ENCODE assay signal across 19 mouse cellular contexts in genomic region chr13:63545291-63545690, GRCm38 (mm10). TPM values are rescaled to one million over a fixed set of nuclear protein-coding genes. Genes with fewer than 3 reads are reported as not detected.
DNase-seq lines count a peak whose midpoint lies in the region; ATAC-seq and TF ChIP-seq lines count a peak whose summit lies in the region.
"Had no signal": no experiment of that assay in that cellular context is flagged by ENCODE, and none has a peak within 500 bp of the region (broad histone marks: within the 10 kb centered on the region; RNA-seq: fewer than 3 reads in every experiment).

No protein-coding gene starts in this region.

- no peak for TF ChIP-seq EP300 in liver, postnatal 0 days (IDR thresholded peaks at IDR 0.05; ENCODE audit: low read depth)

- 82% methylated on average over 7 of the region's 7 CpGs for WGBS in liver, postnatal 0 days (ENCODE audit: insufficient replicate concordance)
- 84% methylated on average over 7 of the region's 7 CpGs for WGBS in liver, embryonic 11.5 days
- WGBS in hindbrain, embryonic 16.5 days: 46% methylated on average over 7 of the region's 7 CpGs

- H3K27me3 ChIP-seq in liver, postnatal 0 days (ENCODE audit: insufficient read depth, low read length): no peaks in the 10 kb centered on the region
- H3K27me3 ChIP-seq in liver, embryonic 11.5 days (replicated peaks; ENCODE audit: control insufficient read depth, insufficient read depth, low read length): no peaks in the 10 kb centered on the region
- H3K27me3 ChIP-seq in hindbrain, embryonic 16.5 days (replicated peaks; ENCODE audit: control insufficient read depth, insufficient read depth, low read length): no peaks in the 10 kb centered on the region
- H3K27me3 ChIP-seq: intestine, embryonic 15.5 days; midbrain, embryonic 15.5 days; stomach, embryonic 15.5 days had no signal

- no peak for DNase-seq in gastrocnemius, adult 2 months
- DNase-seq in gastrocnemius, adult 8-10 months (ENCODE audit: low spot score in 2 of 2): no peak
- no peak for DNase-seq in liver, postnatal 0 days
- no peak for DNase-seq in liver, embryonic 11.5 days (ENCODE audit: low spot score)
- no peak for DNase-seq in gastrocnemius, postnatal 4 days (ENCODE audit: low spot score in 2 of 2)
- DNase-seq: adrenal gland, adult 8-10 months; cerebellum, adult 18-20 months; cerebellum, postnatal 36 days; gastrocnemius, postnatal 25 days; heart, postnatal 14 days; layer of hippocampus, adult 9-11 months; right cerebral cortex, postnatal 14 days had no signal

- peaks cover 12% of the 10 kb centered on the region for H3K4me1 ChIP-seq in liver, postnatal 0 days (ENCODE audit: insufficient read depth)
- peaks cover 4% of the 10 kb centered on the region for H3K4me1 ChIP-seq in liver, embryonic 11.5 days (replicated peaks; ENCODE audit: control insufficient read depth, insufficient read depth, low read length)
- peaks cover 11% of the 10 kb centered on the region; the same call in 1 of the 2 replicates for H3K4me1 ChIP-seq in brown adipose tissue, adult 24 weeks (ENCODE audit: control insufficient read depth, insufficient read depth, insufficient read length, low read length)
- peaks cover 13% of the 10 kb centered on the region for H3K4me1 ChIP-seq in hindbrain, embryonic 16.5 days (ENCODE audit: control insufficient read depth, insufficient read depth, low read depth, low read length)

- no peak for TF ChIP-seq CTCF in gastrocnemius, adult 2 months (IDR thresholded peaks at IDR 0.05)
- TF ChIP-seq CTCF in liver, postnatal 0 days (IDR thresholded peaks at IDR 0.05; ENCODE audit: low read depth): no peak

- H3K27ac ChIP-seq in gastrocnemius, adult 2 months: peak overlapping the region; percentile 49
- H3K27ac ChIP-seq in liver, postnatal 0 days (ENCODE audit: low read depth): 0 out of 2 replicates have a peak overlapping the region, but pooled peaks have one; percentile 8
- no peak overlapping the region for H3K27ac ChIP-seq in liver, embryonic 11.5 days (ENCODE audit: low read depth, low read length)
- H3K27ac ChIP-seq in brown adipose tissue, adult 24 weeks (replicated peaks; ENCODE audit: low read depth, low read length): peak overlapping the region; percentile 47; the same call in 1 of the 2 replicates
- peak overlapping the region; percentile 9; the same call in 1 of the 2 replicates for H3K27ac ChIP-seq in hindbrain, embryonic 16.5 days (ENCODE audit: low read depth, low read length)
- H3K27ac ChIP-seq: intestine, embryonic 15.5 days; macrophage; midbrain, embryonic 15.5 days; stomach, embryonic 15.5 days had no signal

- H3K4me2 ChIP-seq in liver, postnatal 0 days (ENCODE audit: low read depth, low read length): no peak overlapping the region
- H3K4me2 ChIP-seq in liver, embryonic 11.5 days: no peak overlapping the region
- H3K4me2 ChIP-seq in hindbrain, embryonic 16.5 days (ENCODE audit: low read length): no peak overlapping the region
- H3K4me2 ChIP-seq: heart, embryonic 11.5 days; intestine, embryonic 15.5 days; midbrain, embryonic 15.5 days; stomach, embryonic 15.5 days had no signal

- ATAC-seq in liver, postnatal 0 days: no peak
- ATAC-seq in liver, embryonic 11.5 days (replicated peaks; ENCODE audit: low FRiP score): no peak
- ATAC-seq in hindbrain, embryonic 16.5 days: no peak
- ATAC-seq: intestine, embryonic 15.5 days; midbrain, embryonic 15.5 days had no signal

- no peak overlapping the region for H3K9ac ChIP-seq in liver, postnatal 0 days (replicated peaks)
- H3K9ac ChIP-seq in liver, embryonic 11.5 days (ENCODE audit: low read depth, low read length): no peak overlapping the region
- no peak overlapping the region for H3K9ac ChIP-seq in hindbrain, embryonic 16.5 days (ENCODE audit: low read depth, low read length)
- H3K9ac ChIP-seq: intestine, embryonic 15.5 days; midbrain, embryonic 15.5 days; stomach, embryonic 15.5 days had no signal

- intact Hi-C loops in gastrocnemius, adult 2 months (cut with DNase I): no loop called here

- H3K4me3 ChIP-seq in gastrocnemius, adult 2 months: peak overlapping the region; percentile 30
- H3K4me3 ChIP-seq in liver, postnatal 0 days (ENCODE audit: low read depth, low read length): no peak overlapping the region
- no peak overlapping the region for H3K4me3 ChIP-seq in liver, embryonic 11.5 days (ENCODE audit: low read depth, low read length)
- no peak overlapping the region; the same call in 1 of the 2 replicates for H3K4me3 ChIP-seq in brown adipose tissue, adult 24 weeks (ENCODE audit: insufficient read depth, low read depth, low read length)
- H3K4me3 ChIP-seq in hindbrain, embryonic 16.5 days (ENCODE audit: low read length): no peak overlapping the region
- H3K4me3 ChIP-seq: intestine, embryonic 15.5 days; midbrain, embryonic 15.5 days; stomach, embryonic 15.5 days had no signal

- H3K36me3 ChIP-seq in liver, postnatal 0 days (replicated peaks; ENCODE audit: insufficient read depth, low read length): peaks cover 36% of the 10 kb centered on the region
- peaks cover 30% of the 10 kb centered on the region for H3K36me3 ChIP-seq in liver, embryonic 11.5 days (ENCODE audit: control insufficient read depth, insufficient read depth, low read length)
- H3K36me3 ChIP-seq in hindbrain, embryonic 16.5 days (ENCODE audit: control insufficient read depth, insufficient read depth, low read length): peaks cover 25% of the 10 kb centered on the region

- H3K9me3 ChIP-seq in liver, postnatal 0 days (ENCODE audit: low read length): no peaks in the 10 kb centered on the region
- H3K9me3 ChIP-seq in liver, embryonic 11.5 days (ENCODE audit: control insufficient read depth, low read length): no peaks in the 10 kb centered on the region
- H3K9me3 ChIP-seq in hindbrain, embryonic 16.5 days (ENCODE audit: control insufficient read depth, low read length): no peaks in the 10 kb centered on the region
- H3K9me3 ChIP-seq: intestine, embryonic 15.5 days; midbrain, embryonic 15.5 days; stomach, embryonic 15.5 days had no signal

RNA-seq across cellular contexts. Expression of gene Ptch1, which starts 28.1 kb away (rescaled TPM):
- 10 to 100 TPM in 1 of 2 experiments, 1 to 10 TPM in 1; 8.0 to 13.0 TPM for total RNA-seq in gastrocnemius, adult 2 months (2021)
- total RNA-seq in gastrocnemius, adult 8-10 months (2022): 10 to 100 TPM in 1 of 4 experiments, 1 to 10 TPM in 3; 6.6 to 10.3 (median 8.3) TPM
- 1.8 and 2.5 TPM in 2 replicates for polyA plus RNA-seq in liver, postnatal 0 days (2015; fragmentation: Nextera tagmentation; extraction: Ambion mirVana)
- polyA plus RNA-seq in liver, embryonic 11.5 days (2014; fragmentation: Nextera tagmentation; extraction: Ambion mirVana): 14.0 and 15.0 TPM in 2 replicates
- polyA plus RNA-seq in brown adipose tissue, adult 24 weeks (2012; ENCODE audit: insufficient read depth, insufficient read length, missing spikeins): 4.8 and 7.9 TPM in 2 replicates
- 15.3 and 17.3 TPM in 2 replicates for polyA plus RNA-seq in hindbrain, embryonic 16.5 days (2015; fragmentation: Nextera tagmentation; extraction: Ambion mirVana)
- 10 to 100 TPM; 23.4 to 24.1 TPM for total RNA-seq in gastrocnemius, postnatal 4 days (2021)

RNA-seq across cellular contexts. Expression of gene Fancc, which starts 48.2 kb away (rescaled TPM):
- total RNA-seq in gastrocnemius, adult 2 months (2021): 1 to 10 TPM; 2.3 to 2.6 TPM
- 1 to 10 TPM; 2.0 to 2.4 (median 2.1) TPM for total RNA-seq in gastrocnemius, adult 8-10 months (2022)
- 3.5 and 5.2 TPM in 2 replicates for polyA plus RNA-seq in liver, postnatal 0 days (2015; fragmentation: Nextera tagmentation; extraction: Ambion mirVana)
- polyA plus RNA-seq in liver, embryonic 11.5 days (2014; fragmentation: Nextera tagmentation; extraction: Ambion mirVana): 16.0 and 18.9 TPM in 2 replicates
- polyA plus RNA-seq in brown adipose tissue, adult 24 weeks (2012; ENCODE audit: insufficient read depth, insufficient read length, missing spikeins): 4.0 and 10.3 TPM in 2 replicates
- polyA plus RNA-seq in hindbrain, embryonic 16.5 days (2015; fragmentation: Nextera tagmentation; extraction: Ambion mirVana): 15.7 and 16.0 TPM in 2 replicates
- total RNA-seq in gastrocnemius, postnatal 4 days (2021): 1 to 10 TPM; 8.0 to 9.0 TPM
